Mouse (Mus musculus) hindbrain, embryonic 11.5 days (tissue): ENCODE results near the gene Bcl11b. TPM values are rescaled to one million over a fixed set of nuclear protein-coding genes. Genes with fewer than 3 reads are reported as not detected.

Experiments
- ATAC-seq: fragments of 200-750 bp; cut with Nextera tagmentation; 2 replicates; pipeline ENCODE4 v1.8.0; 2017; ENCODE audit warnings: mild to moderate bottlenecking, moderate TSS enrichment, moderate library complexity; ENCODE audit not compliant: low FRiP score
- DNase-seq: peaks from one replicate; pipeline ENCODE4 v3.0.0-alpha.2; 2015; ENCODE audit warnings: low spot score
- H3K27ac ChIP-seq: fragments of 300-500 bp; sonication (generic); 2 replicates; pipeline ENCODE4 v1.5.1; 2014; ENCODE audit warnings: mild to moderate bottlenecking, low read depth, low read length
- H3K27me3 ChIP-seq: fragments of 300-500 bp; sonication (generic); 2 replicates; pipeline ENCODE4 v1.6.1; 2014; ENCODE audit warnings: mild to moderate bottlenecking, low read length, moderate library complexity, mixed read lengths; ENCODE audit not compliant: control insufficient read depth, insufficient read depth
- H3K36me3 ChIP-seq: fragments of 300-500 bp; sonication (generic); 2 replicates; pipeline ENCODE4 v1.6.1; 2014; ENCODE audit warnings: mild to moderate bottlenecking, low read length, moderate library complexity, mixed read lengths; ENCODE audit not compliant: control insufficient read depth, insufficient read depth
- H3K4me1 ChIP-seq: fragments of 300-500 bp; sonication (generic); replicated peaks from 2 replicates; pipeline ENCODE4 v1.6.1; 2014; ENCODE audit warnings: low read length, mixed read lengths; ENCODE audit not compliant: control insufficient read depth, insufficient read depth
- H3K4me2 ChIP-seq: fragments of 300-500 bp; sonication (generic); replicated peaks from 2 replicates; pipeline ENCODE4 v1.6.1; 2014; ENCODE audit warnings: mild to moderate bottlenecking, low read depth, low read length
- H3K4me3 ChIP-seq: fragments of 300-500 bp; sonication (generic); 2 replicates; pipeline ENCODE4 v1.5.1; 2014; ENCODE audit warnings: low read depth, low read length
- H3K9ac ChIP-seq: fragments of 300-500 bp; sonication (generic); 2 replicates; pipeline ENCODE4 v1.6.1; 2014; ENCODE audit warnings: low read depth, low read length
- H3K9me3 ChIP-seq: fragments of 300-500 bp; sonication (generic); 2 replicates; pipeline ENCODE4 v1.6.1; 2016; ENCODE audit warnings: low read length; ENCODE audit not compliant: control insufficient read depth
- WGBS: fragments of 180-500 bp; shearing (Covaris S2); extraction: QIAGEN DNeasy Blood & Tissue Kit; methylation state at CpG from one replicate; pipeline ENCODE4 v1.1.7; 2014; 5-methylcytosine and 5-hydroxymethylcytosine counted together
- polyA plus RNA-seq: library from polyadenylated mRNA; unstranded; fragments of >200 nt; fragmentation: Nextera tagmentation; extraction: Ambion mirVana; gene quantifications from 2 replicates; pipeline ENCODE4 v1.2.1, GENCODE M21; 2014

The Bcl11b gene
- polyA plus RNA-seq, 1 experiment from 2014 or later: 6.8 TPM

DNA sequence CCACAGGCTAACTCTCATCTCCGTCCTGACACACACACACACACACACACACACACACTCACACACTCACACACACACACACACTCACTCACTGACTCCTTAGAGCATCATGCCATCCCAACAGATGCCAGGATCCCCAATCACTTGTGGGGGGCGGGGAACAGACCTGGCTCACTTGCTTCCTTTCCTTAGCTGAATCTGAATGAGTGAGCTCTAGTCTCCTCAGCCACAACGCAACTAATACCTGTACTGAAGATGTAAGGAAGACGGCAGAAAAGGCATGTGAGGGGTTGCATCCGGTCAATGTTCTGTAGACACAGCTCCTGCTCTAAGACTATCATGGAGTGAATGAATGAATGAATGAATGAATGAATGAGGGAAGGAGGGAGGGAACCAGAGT, 71.9 kb downstream of the Bcl11b start:
- H3K36me3 ChIP-seq: no peaks in the 10 kb centered on the region
- H3K9ac ChIP-seq: no peak overlapping the region
- no peak overlapping the region for H3K4me3 ChIP-seq
- H3K27me3 ChIP-seq: no peaks in the 10 kb centered on the region
- DNase-seq (no peak), ATAC-seq (no peak)
- H3K4me1 ChIP-seq: peaks cover 5% of the 10 kb centered on the region; the same call in 1 of the 2 replicates
- H3K4me2 ChIP-seq: no peak overlapping the region
- H3K9me3 ChIP-seq: no peaks in the 10 kb centered on the region
- H3K27ac ChIP-seq: no peak overlapping the region
- WGBS: 87% methylated on average over 5 of the region's 5 CpGs

DNA sequence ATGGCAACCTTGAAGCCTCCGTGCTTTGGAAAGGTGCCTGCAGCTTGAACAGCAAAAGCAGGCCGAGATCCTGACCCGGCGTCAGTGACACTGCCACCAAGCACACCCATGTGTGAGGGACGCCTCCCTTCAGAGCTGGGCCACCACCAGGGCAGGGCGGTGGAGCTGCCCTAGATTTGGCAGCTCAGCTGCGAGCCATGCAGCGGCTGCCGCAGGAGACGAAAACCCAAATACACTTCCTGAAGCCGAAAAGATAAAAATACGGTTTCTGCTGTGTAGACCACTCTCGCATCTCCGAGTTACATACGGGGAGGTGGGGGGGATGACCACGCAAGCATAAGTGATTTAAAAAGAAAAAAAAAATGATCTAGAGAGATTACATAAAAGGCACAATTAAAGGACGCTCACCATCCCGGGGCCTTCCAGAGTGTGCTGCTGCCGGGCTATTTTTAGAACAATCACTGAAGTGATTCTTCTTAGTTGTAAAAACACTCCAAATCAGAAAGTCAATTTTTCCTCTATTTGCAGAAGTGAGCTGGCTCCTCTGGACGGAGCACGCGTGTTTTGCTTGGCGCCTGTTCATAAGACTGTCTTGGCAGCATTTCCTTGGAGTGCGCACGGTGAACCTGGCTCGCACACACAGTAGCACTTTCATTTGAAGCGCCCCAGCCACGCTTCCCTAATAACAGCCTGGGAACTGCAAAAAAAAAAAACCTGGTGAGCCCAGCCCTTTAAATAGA, 72.6 kb downstream of the Bcl11b start:
- H3K27me3 ChIP-seq: no peaks in the 10 kb centered on the region
- H3K9ac ChIP-seq: no peak overlapping the region
- no peak for ATAC-seq
- H3K4me1 ChIP-seq: peaks cover 5% of the 10 kb centered on the region; the same call in 1 of the 2 replicates
- 0 out of 2 replicates have a peak overlapping the region, but pooled peaks have one; percentile 9 for H3K27ac ChIP-seq
- no peak for DNase-seq
- no peak overlapping the region for H3K4me2 ChIP-seq
- no peaks in the 10 kb centered on the region for H3K9me3 ChIP-seq
- H3K36me3 ChIP-seq: no peaks in the 10 kb centered on the region
- no peak overlapping the region for H3K4me3 ChIP-seq
- 77% methylated on average over 28 of the region's 28 CpGs for WGBS

DNA sequence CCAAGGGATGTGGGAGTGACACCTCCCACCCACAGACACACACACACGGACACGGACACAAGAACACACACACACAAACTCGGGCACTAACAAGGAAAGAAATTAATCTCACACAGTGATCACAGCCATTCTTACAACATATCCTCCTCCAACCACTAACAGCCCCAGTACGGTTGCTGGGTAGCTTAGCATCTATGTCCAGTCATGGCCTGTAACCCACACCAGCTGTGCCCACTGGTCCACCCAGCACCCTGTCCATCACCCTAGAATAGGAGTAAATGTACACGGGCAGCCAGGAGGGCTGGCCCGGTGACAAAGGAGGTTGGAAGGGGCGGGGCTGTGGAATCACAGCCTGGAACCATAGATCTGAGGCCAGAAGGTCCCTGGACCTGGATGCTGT, 74.5 kb downstream of the Bcl11b start:
- 71% methylated on average over 7 of the region's 7 CpGs for WGBS
- Histone ChIP-seq H3K4me2 (no peak overlapping the region), H3K4me3 (no peak overlapping the region), H3K9ac (no peak overlapping the region), H3K9me3 (no peaks in the 10 kb centered on the region), H3K36me3 (no peaks in the 10 kb centered on the region), H3K4me1 (peaks cover 5% of the 10 kb centered on the region; the same call in 1 of the 2 replicates), H3K27me3 (no peaks in the 10 kb centered on the region), H3K27ac (peak overlapping the region; percentile 71)
- DNase-seq: peak; percentile 31
- peak; percentile 57 for ATAC-seq

DNA sequence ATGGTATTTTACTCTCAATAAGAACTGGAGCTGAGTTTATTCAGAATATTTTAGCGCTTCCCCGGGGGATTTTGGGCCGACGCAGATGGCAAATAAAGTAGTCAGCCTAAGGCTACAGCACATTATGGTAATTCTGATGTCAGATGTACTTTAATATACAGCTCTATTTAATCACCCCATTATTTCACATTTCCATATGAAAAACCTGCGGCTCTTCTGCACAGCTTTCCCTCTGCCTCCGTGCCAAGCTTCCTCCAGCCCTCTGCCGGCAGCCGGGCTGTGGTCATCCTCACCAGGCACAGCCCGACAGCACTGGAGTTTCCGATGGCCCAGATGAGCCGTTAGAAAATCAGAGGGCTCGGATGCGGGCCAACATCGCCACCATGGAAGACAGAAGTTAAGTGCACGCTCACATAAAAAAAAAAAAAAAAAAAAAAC, 74.9 kb downstream of the Bcl11b start:
- ATAC-seq (peak; percentile 70), DNase-seq (peak; percentile 65)
- Histone ChIP-seq H3K4me3 (no peak overlapping the region), H3K9ac (no peak overlapping the region), H3K4me2 (no peak overlapping the region), H3K27me3 (no peaks in the 10 kb centered on the region), H3K27ac (0 out of 2 replicates have a peak overlapping the region, but pooled peaks have one; percentile 67), H3K9me3 (no peaks in the 10 kb centered on the region), H3K36me3 (no peaks in the 10 kb centered on the region), H3K4me1 (peaks cover 5% of the 10 kb centered on the region; the same call in 1 of the 2 replicates)
- WGBS: 56% methylated on average over 15 of the region's 15 CpGs

DNA sequence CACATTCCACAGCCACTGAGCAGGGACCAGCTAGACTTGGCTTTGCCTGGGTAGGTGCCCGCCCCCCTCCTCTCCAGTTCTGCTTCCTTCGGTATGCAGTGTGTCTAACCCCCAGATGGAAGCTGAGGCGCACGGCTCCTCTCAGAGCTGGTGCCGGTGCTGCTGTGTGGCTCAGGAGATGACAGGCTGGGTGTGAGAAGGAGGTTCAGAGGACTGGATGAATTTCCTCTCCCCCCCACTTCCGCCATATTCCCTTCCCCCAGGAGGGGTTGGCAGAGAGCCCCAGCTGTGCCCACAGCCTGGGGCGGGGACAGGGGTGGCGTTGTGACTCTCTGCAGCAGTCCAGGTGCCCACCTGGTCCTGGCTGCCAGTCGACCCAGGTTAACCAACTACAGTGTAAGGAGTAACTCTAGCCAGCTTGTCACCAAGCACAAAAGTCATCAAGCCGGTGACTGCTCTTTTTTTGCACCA, 75.4 kb downstream of the Bcl11b start:
- H3K36me3 ChIP-seq: no peaks in the 10 kb centered on the region
- ATAC-seq (peak; percentile 77), DNase-seq (peak; percentile 48)
- no peaks in the 10 kb centered on the region for H3K9me3 ChIP-seq
- no peaks in the 10 kb centered on the region for H3K27me3 ChIP-seq
- no peak overlapping the region for H3K4me3 ChIP-seq
- peak overlapping the region; percentile 2; the same call in 1 of the 2 replicates for H3K4me2 ChIP-seq
- peaks cover 5% of the 10 kb centered on the region; the same call in 1 of the 2 replicates for H3K4me1 ChIP-seq
- peak overlapping the region; percentile 67 for H3K27ac ChIP-seq
- WGBS: 55% methylated on average over 10 of the region's 10 CpGs
- no peak overlapping the region for H3K9ac ChIP-seq

DNA sequence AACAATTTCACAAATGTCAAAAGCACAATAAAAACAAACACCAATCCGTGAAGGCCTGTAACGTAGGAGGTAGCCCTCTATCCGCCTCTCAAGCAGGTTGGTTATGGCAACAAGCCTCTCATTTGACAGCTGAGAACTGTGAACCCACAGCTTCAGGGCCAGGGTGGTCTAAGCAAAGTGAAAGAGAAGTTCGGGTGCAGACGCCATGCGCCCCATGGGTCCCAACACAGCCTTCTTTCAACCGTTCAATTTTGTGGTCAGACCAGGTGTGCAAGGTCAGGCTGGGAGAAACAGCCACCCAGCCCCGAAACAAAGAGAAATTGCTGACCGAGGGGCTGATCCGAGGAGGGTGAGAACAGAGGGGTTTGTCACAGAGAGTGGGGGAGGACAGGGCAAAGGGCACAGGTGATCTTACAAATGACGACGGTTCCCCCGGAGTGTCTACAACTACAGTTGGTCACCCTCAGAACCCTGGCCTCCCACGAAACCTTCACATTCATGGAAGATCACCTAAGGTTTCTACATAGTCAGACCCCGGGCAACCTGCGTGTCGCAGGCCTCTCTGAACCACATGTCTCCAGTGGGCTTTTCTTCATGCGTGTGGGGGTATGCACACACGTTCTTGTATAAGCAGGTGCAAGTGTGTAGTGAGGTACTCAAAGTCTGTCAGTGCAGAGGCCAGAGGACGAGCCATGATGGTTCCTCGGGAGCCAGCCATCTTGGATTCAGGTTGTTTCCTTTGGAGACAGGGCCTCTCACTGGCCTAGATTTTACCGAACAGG, 77.1 kb downstream of the Bcl11b start:
- ATAC-seq: no peak
- WGBS: 89% methylated on average over 22 of the region's 22 CpGs
- no peak overlapping the region for H3K9ac ChIP-seq

DNA sequence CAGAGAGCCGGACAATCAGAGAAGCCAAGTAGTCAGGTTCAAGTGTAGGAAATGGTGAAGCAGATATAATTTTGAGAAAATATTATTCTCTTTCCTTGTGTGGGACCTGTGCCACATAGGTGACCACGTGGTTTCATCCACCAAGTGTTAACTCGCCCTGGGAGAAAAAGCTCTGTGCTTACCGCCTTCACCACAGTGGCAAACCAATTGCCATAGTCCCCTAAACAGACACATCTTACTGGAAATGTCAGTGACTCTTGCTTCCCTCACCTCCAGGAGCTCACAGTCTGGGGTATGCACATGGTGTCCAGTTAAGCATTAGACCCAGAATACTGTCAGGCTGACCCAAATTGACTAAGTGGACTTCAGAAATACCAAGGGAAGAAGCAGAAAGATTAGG, 78.7 kb downstream of the Bcl11b start:
- no peak overlapping the region for H3K9ac ChIP-seq
- H3K9me3 ChIP-seq: no peaks in the 10 kb centered on the region
- DNase-seq (no peak), ATAC-seq (no peak)
- peaks cover 2% of the 10 kb centered on the region; the same call in 1 of the 2 replicates for H3K4me1 ChIP-seq
- no peak overlapping the region for H3K4me3 ChIP-seq
- H3K4me2 ChIP-seq: no peak overlapping the region
- H3K27me3 ChIP-seq: no peaks in the 10 kb centered on the region
- 73% methylated on average over 4 of the region's 4 CpGs for WGBS
- no peaks in the 10 kb centered on the region for H3K36me3 ChIP-seq
- H3K27ac ChIP-seq: no peak overlapping the region

More for the DNA sequence above, 77.1 kb downstream of the Bcl11b start:
- no peak for DNase-seq
- Histone ChIP-seq H3K4me3 (no peak overlapping the region), H3K4me2 (no peak overlapping the region), H3K36me3 (no peaks in the 10 kb centered on the region), H3K4me1 (peaks cover 5% of the 10 kb centered on the region; the same call in 1 of the 2 replicates), H3K9me3 (no peaks in the 10 kb centered on the region), H3K27ac (no peak overlapping the region), H3K27me3 (no peaks in the 10 kb centered on the region)

DNA sequence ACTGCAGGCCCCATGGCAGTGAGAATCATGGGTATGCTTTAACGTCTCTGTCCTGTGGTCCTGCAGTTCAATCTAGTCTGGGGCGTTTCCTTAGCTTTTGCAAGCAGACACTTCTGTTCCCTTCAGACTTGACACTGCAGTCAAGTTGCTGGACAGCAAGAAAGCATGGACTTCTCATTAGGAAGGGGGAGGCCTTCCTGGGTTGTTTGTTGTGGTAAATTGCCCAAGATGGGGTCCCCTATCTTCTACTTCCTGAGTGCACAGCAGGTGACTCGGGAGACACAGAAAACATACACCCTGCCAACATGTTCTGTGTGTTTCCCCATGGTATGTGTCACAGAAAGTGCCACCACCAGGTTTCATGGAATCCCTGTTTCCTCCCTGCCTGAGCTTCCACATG, 79.4 kb downstream of the Bcl11b start:
- H3K4me3 ChIP-seq: no peak overlapping the region
- H3K9ac ChIP-seq: no peak overlapping the region
- ATAC-seq: no peak

More for the DNA sequence above, 79.4 kb downstream of the Bcl11b start:
- Histone ChIP-seq H3K27ac (no peak overlapping the region), H3K9me3 (no peaks in the 10 kb centered on the region), H3K36me3 (no peaks in the 10 kb centered on the region), H3K27me3 (no peaks in the 10 kb centered on the region), H3K4me1 (peaks cover under 1% of the 10 kb centered on the region; the same call in 1 of the 2 replicates), H3K4me2 (no peak overlapping the region)
- DNase-seq: no peak
- WGBS: 78% methylated on average over 3 of the region's 3 CpGs
